Comparison of ENCODE assay signal across 8 mouse cellular contexts in the genomic region with DNA sequence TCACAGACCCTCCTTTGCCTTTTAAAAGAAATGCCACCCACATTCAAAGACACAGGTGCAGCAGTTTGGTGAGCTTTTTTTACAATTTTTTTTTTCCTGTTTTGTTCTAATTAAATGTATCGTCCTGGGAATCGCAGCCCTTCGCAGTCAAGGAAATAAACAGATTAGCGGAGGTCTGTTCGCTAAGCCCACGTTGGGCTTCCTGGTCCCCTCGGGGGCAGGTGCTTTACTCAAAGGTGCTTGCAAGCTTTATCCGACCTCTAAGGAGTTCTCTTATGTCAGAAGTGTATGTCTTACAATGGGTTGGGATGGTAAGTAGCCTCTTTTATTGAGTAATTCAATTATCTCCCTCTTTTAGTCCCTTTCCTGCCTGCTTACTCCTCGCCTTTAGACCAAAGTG. TPM values are rescaled to one million over a fixed set of nuclear protein-coding genes. Genes with fewer than 3 reads are reported as not detected.
DNase-seq lines count a peak whose midpoint lies in the region; ATAC-seq lines count a peak whose summit lies in the region.

No protein-coding gene starts in this region.

- H3K4me2 ChIP-seq in intestine, embryonic 15.5 days (replicated peaks), result peak overlapping the region; percentile 81
- H3K4me2 ChIP-seq in neural tube, embryonic 13.5 days, result peak overlapping the region; percentile 77

- no peaks in the 10 kb centered on the region for H3K36me3 ChIP-seq in intestine, embryonic 15.5 days
- no peaks in the 10 kb centered on the region for H3K36me3 ChIP-seq in neural tube, embryonic 13.5 days

- no peaks in the 10 kb centered on the region for H3K27me3 ChIP-seq in intestine, embryonic 15.5 days (replicated peaks)
- no peaks in the 10 kb centered on the region for H3K27me3 ChIP-seq in neural tube, embryonic 13.5 days

- peak; percentile 30 for DNase-seq in embryo, embryonic 11 days
- DNase-seq in embryo, embryonic 10.5 days (ENCODE audit: low spot score), result no peak
- peak; percentile 37 for DNase-seq in retina, postnatal 1 day
- no peak for DNase-seq in retina, embryonic 14.5 days (ENCODE audit: low spot score)
- no peak for DNase-seq in layer of hippocampus, adult 9-10 months (ENCODE audit: low spot score)
- no peak for DNase-seq in adrenal gland, postnatal 25 days

- 2% methylated on average over 9 of the region's 9 CpGs for WGBS in intestine, embryonic 15.5 days
- WGBS in neural tube, embryonic 13.5 days, result under 1% methylated on average over 9 of the region's 9 CpGs

- H3K4me1 ChIP-seq in intestine, embryonic 15.5 days (replicated peaks), result peaks cover 28% of the 10 kb centered on the region
- H3K4me1 ChIP-seq in neural tube, embryonic 13.5 days (replicated peaks), result peaks cover 46% of the 10 kb centered on the region

- peak overlapping the region; percentile 86 for H3K4me3 ChIP-seq in intestine, embryonic 15.5 days (replicated peaks)
- peak overlapping the region; percentile 93 for H3K4me3 ChIP-seq in neural tube, embryonic 13.5 days

- H3K27ac ChIP-seq in intestine, embryonic 15.5 days, result peak overlapping the region; percentile 100
- H3K27ac ChIP-seq in neural tube, embryonic 13.5 days (replicated peaks), result peak overlapping the region; percentile 100

- peak overlapping the region; percentile 100 for H3K9ac ChIP-seq in intestine, embryonic 15.5 days
- H3K9ac ChIP-seq in neural tube, embryonic 13.5 days, result peak overlapping the region; percentile 100

- ATAC-seq in intestine, embryonic 15.5 days, result no peak
- no peak for ATAC-seq in neural tube, embryonic 13.5 days (ENCODE audit: low read depth)

- no peaks in the 10 kb centered on the region for H3K9me3 ChIP-seq in intestine, embryonic 15.5 days
- H3K9me3 ChIP-seq in neural tube, embryonic 13.5 days, result no peaks in the 10 kb centered on the region

RNA-seq across cellular contexts. Expression of a gene that starts 1.7 kb away (rescaled TPM):
- 13.8 and 14.4 TPM in 2 replicates for polyA plus RNA-seq in intestine, embryonic 15.5 days (2015; fragmentation: Nextera tagmentation; extraction: Ambion mirVana)
- 16.8 and 19.9 TPM in 2 replicates for polyA plus RNA-seq in neural tube, embryonic 13.5 days (2015; fragmentation: Nextera tagmentation; extraction: Ambion mirVana)
- 47.1 and 57.3 TPM in 2 replicates for total RNA-seq in adrenal gland, postnatal 25 days (2021)

RNA-seq across cellular contexts. Expression of a gene that starts 14.8 kb away (rescaled TPM):
- 270 and 284 TPM in 2 replicates for polyA plus RNA-seq in intestine, embryonic 15.5 days (2015; fragmentation: Nextera tagmentation; extraction: Ambion mirVana)
- 264 and 281 TPM in 2 replicates for polyA plus RNA-seq in neural tube, embryonic 13.5 days (2015; fragmentation: Nextera tagmentation; extraction: Ambion mirVana)
- 67.1 and 74.1 TPM in 2 replicates for total RNA-seq in adrenal gland, postnatal 25 days (2021)

RNA-seq across cellular contexts. Expression of a gene that starts 50.1 kb away (rescaled TPM):
- polyA plus RNA-seq in intestine, embryonic 15.5 days (2015; fragmentation: Nextera tagmentation; extraction: Ambion mirVana), result 48.9 and 54.8 TPM in 2 replicates
- 54.6 and 59.0 TPM in 2 replicates for polyA plus RNA-seq in neural tube, embryonic 13.5 days (2015; fragmentation: Nextera tagmentation; extraction: Ambion mirVana)
- 62.2 and 70.3 TPM in 2 replicates for total RNA-seq in adrenal gland, postnatal 25 days (2021)

Comparison
In these comparisons a context has a peak if more than half of its experiments do, and no peak if none do; other contexts are left out.
1. DNase-seq: peak in embryo, embryonic 11 days (single experiment) and retina, postnatal 1 day (single experiment); none in embryo, embryonic 10.5 days (single experiment), retina, embryonic 14.5 days (single experiment), layer of hippocampus, adult 9-10 months (single experiment) and adrenal gland, postnatal 25 days (single experiment).